ENCODE assay signal across 8 mouse cellular contexts in genomic region chr7:142284023-142284591, GRCm38 (mm10). TPM values are rescaled to one million over a fixed set of nuclear protein-coding genes. Genes with fewer than 3 reads are reported as not detected.
DNase-seq lines count a peak whose midpoint lies in the region; ATAC-seq and TF ChIP-seq lines count a peak whose summit lies in the region.

No protein-coding gene starts in this region.

- H3K4me1 ChIP-seq in ES-E14 (ENCODE audit: control insufficient read depth in 2 of 2, insufficient read depth in 2 of 2, low read length in 2 of 2, poor library complexity in 1 of 2): peaks cover 0 to 3% of the 10 kb centered on the region in 2 experiments; a peak in 1 of 4 replicates
- H3K4me1 ChIP-seq in forebrain, embryonic 12.5 days: peaks cover 11% of the 10 kb centered on the region
- no peaks in the 10 kb centered on the region for H3K4me1 ChIP-seq in lung, adult 2 months (ENCODE audit: control insufficient read depth, insufficient read depth, low read length)
- H3K4me1 ChIP-seq in neural tube, embryonic 15.5 days: peaks cover 20% of the 10 kb centered on the region

- peak; percentile 74 for DNase-seq in ES-E14 (ENCODE audit: low read depth, low spot score)
- DNase-seq in c-Kit-positive CD71-positive TER-119-negative erythroid progenitor cells, embryonic 14.5 days (ENCODE audit: low read depth): peak; percentile 19
- peak; percentile 72 to 79 for DNase-seq in heart, postnatal 10 days
- peak; percentile 49 to 75 for DNase-seq in kidney, postnatal 36 days
- peak; percentile 58 for DNase-seq in lung, adult 2 months
- peak; percentile 76 for DNase-seq in testis, postnatal 14 days (ENCODE audit: low spot score)

- H3K9me3 ChIP-seq in ES-E14 (ENCODE audit: control insufficient read depth, insufficient read depth, low read depth, low read length): no peaks in the 10 kb centered on the region
- H3K9me3 ChIP-seq in forebrain, embryonic 12.5 days: no peaks in the 10 kb centered on the region
- H3K9me3 ChIP-seq in neural tube, embryonic 15.5 days (replicated peaks): no peaks in the 10 kb centered on the region

- no peak for TF ChIP-seq POLR2A in lung, adult 2 months (IDR thresholded peaks at IDR 0.05; ENCODE audit: borderline replicate concordance, extremely low read depth, low read depth, low read length)

- peak; percentile 80 for ATAC-seq in forebrain, embryonic 12.5 days (ENCODE audit: low FRiP score)
- peak; percentile 74 for ATAC-seq in neural tube, embryonic 15.5 days (ENCODE audit: low FRiP score)

- H3K9ac ChIP-seq in ES-E14 (ENCODE audit: insufficient read depth, low read depth, low read length, poor library complexity, severe bottlenecking): peak overlapping the region; percentile 70
- H3K9ac ChIP-seq in forebrain, embryonic 12.5 days: peak overlapping the region; percentile 57
- H3K9ac ChIP-seq in neural tube, embryonic 15.5 days (replicated peaks): peak overlapping the region; percentile 59

- H3K4me3 ChIP-seq in ES-E14 (ENCODE audit: insufficient read depth in 1 of 2, low read depth in 1 of 2, low read length in 2 of 2, poor library complexity in 1 of 2, severe bottlenecking in 1 of 2): peak overlapping the region; percentile 63 to 69
- H3K4me3 ChIP-seq in forebrain, embryonic 12.5 days (replicated peaks): peak overlapping the region; percentile 51
- peak overlapping the region; percentile 69 for H3K4me3 ChIP-seq in lung, adult 2 months (replicated peaks; ENCODE audit: extremely low read depth, low read depth, low read length)
- peak overlapping the region; percentile 49 for H3K4me3 ChIP-seq in neural tube, embryonic 15.5 days (replicated peaks)

- H3K36me3 ChIP-seq in ES-E14 (ENCODE audit: control insufficient read depth, insufficient read depth, low read length, poor library complexity, severe bottlenecking): no peaks in the 10 kb centered on the region
- no peaks in the 10 kb centered on the region for H3K36me3 ChIP-seq in forebrain, embryonic 12.5 days (replicated peaks)
- H3K36me3 ChIP-seq in neural tube, embryonic 15.5 days: no peaks in the 10 kb centered on the region

- TF ChIP-seq CTCF in lung, adult 2 months (IDR thresholded peaks at IDR 0.05; ENCODE audit: insufficient read depth, low read length): 0 out of 2 replicates have a peak, but pooled peaks have one; percentile 5

- WGBS in forebrain, embryonic 12.5 days: under 1% methylated on average over 38 of the region's 38 CpGs
- WGBS in lung, adult 2 months: under 1% methylated on average over 38 of the region's 38 CpGs
- under 1% methylated on average over 38 of the region's 38 CpGs for WGBS in neural tube, embryonic 15.5 days

- no peak overlapping the region for H3K27ac ChIP-seq in ES-E14 (ENCODE audit: insufficient read depth, low read depth, low read length, poor library complexity, severe bottlenecking)
- peak overlapping the region; percentile 82 for H3K27ac ChIP-seq in forebrain, embryonic 12.5 days
- peak overlapping the region; percentile 62 for H3K27ac ChIP-seq in neural tube, embryonic 15.5 days (replicated peaks)

- intact Hi-C loops in heart, postnatal 10 days (cut with DNase I): loop anchor here (1.0 kb wide), 1 partner anchor 138 kb away; no protein-coding TSS in a partner anchor

- in situ Hi-C loops in ES-E14 (cut with MboI; ENCODE audit: low sequenced_read_pairs in 2 of 2, unreplicated experiment in 2 of 2): no loop called here

- peaks cover 31% of the 10 kb centered on the region for H3K27me3 ChIP-seq in forebrain, embryonic 12.5 days
- H3K27me3 ChIP-seq in neural tube, embryonic 15.5 days (replicated peaks): peaks cover 10% of the 10 kb centered on the region

- H3K4me2 ChIP-seq in forebrain, embryonic 12.5 days: peak overlapping the region; percentile 83
- H3K4me2 ChIP-seq in neural tube, embryonic 15.5 days: peak overlapping the region; percentile 77

TF ChIP-seq in ES-E14, 5 proteins besides CTCF, POLR2A, EP300 and RAD21:
- TF ChIP-seq ZC3H11A (IDR thresholded peaks at IDR 0.05; ENCODE audit: borderline replicate concordance, low read depth, low read length) (peak; percentile 43; the same call in 1 of the 2 replicates), MAFK (IDR thresholded peaks at IDR 0.05; ENCODE audit: insufficient read depth, low read depth, low read length) (no peak)

RNA-seq across cellular contexts. Expression of gene Gm4559, which starts 9.9 kb away (rescaled TPM):
- not detected in 2 replicates for total RNA-seq in ES-E14 (2012; rRNA removed)
- not detected in 2 replicates for polyA plus RNA-seq in forebrain, embryonic 12.5 days (2016; fragmentation: Nextera tagmentation; extraction: Ambion mirVana)
- not detected for total RNA-seq in heart, postnatal 10 days (2021)
- not detected in 2 replicates for polyA plus RNA-seq in lung, adult 2 months (2012; rRNA removed)
- not detected in 2 replicates for polyA plus RNA-seq in neural tube, embryonic 15.5 days (2015; fragmentation: Nextera tagmentation; extraction: Ambion mirVana)

RNA-seq across cellular contexts. Expression of gene Krtap5-1, which starts 12.8 kb away (rescaled TPM):
- not detected in 2 replicates for total RNA-seq in ES-E14 (2012; rRNA removed)
- polyA plus RNA-seq in forebrain, embryonic 12.5 days (2016; fragmentation: Nextera tagmentation; extraction: Ambion mirVana): not detected in 2 replicates
- not detected for total RNA-seq in heart, postnatal 10 days (2021)
- not detected in 2 replicates for polyA plus RNA-seq in lung, adult 2 months (2012; rRNA removed)
- polyA plus RNA-seq in neural tube, embryonic 15.5 days (2015; fragmentation: Nextera tagmentation; extraction: Ambion mirVana): not detected in 2 replicates

RNA-seq across cellular contexts. Expression of gene Krtap5-4, which starts 19.2 kb away (rescaled TPM):
- not detected in 2 replicates for total RNA-seq in ES-E14 (2012; rRNA removed)
- not detected in 2 replicates for polyA plus RNA-seq in forebrain, embryonic 12.5 days (2016; fragmentation: Nextera tagmentation; extraction: Ambion mirVana)
- not detected for total RNA-seq in heart, postnatal 10 days (2021)
- polyA plus RNA-seq in lung, adult 2 months (2012; rRNA removed): not detected in 2 replicates
- not detected in 2 replicates for polyA plus RNA-seq in neural tube, embryonic 15.5 days (2015; fragmentation: Nextera tagmentation; extraction: Ambion mirVana)

RNA-seq across cellular contexts. Expression of gene Gm2431, which starts 26.0 kb away (rescaled TPM):
- total RNA-seq in ES-E14 (2012; rRNA removed): not detected in 2 replicates
- polyA plus RNA-seq in forebrain, embryonic 12.5 days (2016; fragmentation: Nextera tagmentation; extraction: Ambion mirVana): not detected in 2 replicates
- not detected for total RNA-seq in heart, postnatal 10 days (2021)
- polyA plus RNA-seq in lung, adult 2 months (2012; rRNA removed): not detected in 2 replicates
- not detected in 2 replicates for polyA plus RNA-seq in neural tube, embryonic 15.5 days (2015; fragmentation: Nextera tagmentation; extraction: Ambion mirVana)

RNA-seq across cellular contexts. Expression of gene Gm40460, which starts 43.2 kb away (rescaled TPM):
- total RNA-seq in ES-E14 (2012; rRNA removed): not detected in 2 replicates
- not detected in 2 replicates for polyA plus RNA-seq in forebrain, embryonic 12.5 days (2016; fragmentation: Nextera tagmentation; extraction: Ambion mirVana)
- total RNA-seq in heart, postnatal 10 days (2021): not detected
- not detected in 2 replicates for polyA plus RNA-seq in lung, adult 2 months (2012; rRNA removed)
- not detected in 2 replicates for polyA plus RNA-seq in neural tube, embryonic 15.5 days (2015; fragmentation: Nextera tagmentation; extraction: Ambion mirVana)

Comparison
In these comparisons a context has a peak if more than half of its experiments do, and no peak if none do; other contexts are left out.
1. DNase-seq: peak in every context shown above with its lines; median percentile 76 in testis, postnatal 14 days; 76 in heart, postnatal 10 days; 74 in ES-E14; 62 in kidney, postnatal 36 days; 58 in lung, adult 2 months; 19 in c-Kit-positive CD71-positive TER-119-negative erythroid progenitor cells, embryonic 14.5 days.